Comparison of ENCODE assay signal across 18 mouse cellular contexts in the genomic region with DNA sequence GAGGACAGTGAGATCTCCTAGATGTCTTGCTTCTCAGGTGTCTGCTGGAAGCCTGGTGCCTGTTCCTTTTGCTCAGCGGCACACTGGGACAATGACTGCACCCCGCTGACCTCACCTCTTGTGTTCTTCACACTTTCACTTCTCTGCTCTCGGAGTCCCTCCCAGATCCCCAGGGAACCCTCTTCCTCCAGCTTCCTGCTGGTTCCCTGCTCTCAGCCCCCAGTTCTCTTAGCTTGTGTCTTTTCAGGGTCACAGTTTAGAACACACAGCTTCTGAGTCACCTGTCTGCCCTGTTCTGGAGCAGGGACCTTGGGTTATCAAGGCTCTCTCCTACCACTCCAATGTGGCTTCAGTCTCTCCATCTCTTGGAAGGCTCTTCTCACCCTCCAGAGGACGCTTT. TPM values are rescaled to one million over a fixed set of nuclear protein-coding genes. Genes with fewer than 3 reads are reported as not detected.
DNase-seq lines count a peak whose midpoint lies in the region; ATAC-seq lines count a peak whose summit lies in the region.
"Had no signal": no experiment of that assay in that cellular context is flagged by ENCODE, and none has a peak within 500 bp of the region (broad histone marks: within the 10 kb centered on the region; RNA-seq: fewer than 3 reads in every experiment).

No protein-coding gene starts in this region.

- WGBS in heart, embryonic 12.5 days, result 41% methylated on average over 4 of the region's 4 CpGs
- 43% methylated on average over 4 of the region's 4 CpGs for WGBS in kidney, embryonic 15.5 days
- 23% methylated on average over 4 of the region's 4 CpGs for WGBS in embryonic facial prominence, embryonic 10.5 days

- H3K36me3 ChIP-seq in heart, embryonic 12.5 days, result no peaks in the 10 kb centered on the region
- H3K36me3 ChIP-seq in kidney, embryonic 15.5 days, result no peaks in the 10 kb centered on the region
- no peaks in the 10 kb centered on the region for H3K36me3 ChIP-seq in embryonic facial prominence, embryonic 10.5 days (replicated peaks)
- H3K36me3 ChIP-seq: embryonic facial prominence, embryonic 13.5 days; forebrain, embryonic 12.5 days; heart, embryonic 15.5 days; hindbrain, embryonic 13.5 days had no signal

- no peaks in the 10 kb centered on the region for H3K9me3 ChIP-seq in heart, embryonic 12.5 days (replicated peaks)
- no peaks in the 10 kb centered on the region for H3K9me3 ChIP-seq in kidney, embryonic 15.5 days (replicated peaks)
- H3K9me3 ChIP-seq in embryonic facial prominence, embryonic 10.5 days, result no peaks in the 10 kb centered on the region
- H3K9me3 ChIP-seq: embryonic facial prominence, embryonic 13.5 days; forebrain, embryonic 12.5 days; heart, embryonic 15.5 days; hindbrain, embryonic 13.5 days had no signal

- H3K4me2 ChIP-seq in heart, embryonic 12.5 days, result no peak overlapping the region
- H3K4me2 ChIP-seq in kidney, embryonic 15.5 days, result no peak overlapping the region
- H3K4me2 ChIP-seq: embryonic facial prominence, embryonic 13.5 days; forebrain, embryonic 12.5 days; heart, embryonic 15.5 days; hindbrain, embryonic 13.5 days had no signal

- no peaks in the 10 kb centered on the region for H3K27me3 ChIP-seq in heart, embryonic 12.5 days (replicated peaks)
- H3K27me3 ChIP-seq in kidney, embryonic 15.5 days, result no peaks in the 10 kb centered on the region
- H3K27me3 ChIP-seq in embryonic facial prominence, embryonic 10.5 days (replicated peaks; ENCODE audit: low read depth, poor library complexity, severe bottlenecking), result peaks cover 11% of the 10 kb centered on the region
- H3K27me3 ChIP-seq: heart, embryonic 15.5 days; Patski had no signal

- H3K9ac ChIP-seq in heart, embryonic 12.5 days, result no peak overlapping the region
- no peak overlapping the region for H3K9ac ChIP-seq in kidney, embryonic 15.5 days
- H3K9ac ChIP-seq: embryonic facial prominence, embryonic 13.5 days; forebrain, embryonic 12.5 days; heart, embryonic 15.5 days; hindbrain, embryonic 13.5 days had no signal

- ATAC-seq in heart, embryonic 12.5 days (ENCODE audit: insufficient number of reproducible peaks, low FRiP score), result no peak
- ATAC-seq in kidney, embryonic 15.5 days (replicated peaks; ENCODE audit: low FRiP score), result no peak
- ATAC-seq: forebrain, embryonic 16.5 days; hindbrain, postnatal 0 days; Patski had no signal

- DNase-seq in heart, adult 11 months, result peak; percentile 79
- no peak for DNase-seq in kidney, adult 9 months
- DNase-seq in ES-CJ7 (ENCODE audit: low read depth, low spot score), result peak; percentile 89
- DNase-seq in embryonic facial prominence, embryonic 10.5 days (ENCODE audit: low spot score), result no peak
- DNase-seq in urinary bladder, postnatal 14 days (ENCODE audit: low spot score), result no peak
- DNase-seq: cerebellum, adult 8-10 months; gastrocnemius, postnatal 14 days; kidney, adult 11 months had no signal

- no peak overlapping the region for H3K4me3 ChIP-seq in heart, embryonic 12.5 days
- H3K4me3 ChIP-seq in kidney, embryonic 15.5 days (replicated peaks), result no peak overlapping the region
- no peak overlapping the region for H3K4me3 ChIP-seq in embryonic facial prominence, embryonic 10.5 days
- H3K4me3 ChIP-seq: embryonic facial prominence, embryonic 13.5 days; forebrain, embryonic 12.5 days; heart, embryonic 15.5 days; hindbrain, embryonic 13.5 days had no signal

- H3K4me1 ChIP-seq in heart, embryonic 12.5 days (replicated peaks), result peaks cover 54% of the 10 kb centered on the region
- peaks cover 78% of the 10 kb centered on the region for H3K4me1 ChIP-seq in kidney, embryonic 15.5 days
- peaks cover 71% of the 10 kb centered on the region for H3K4me1 ChIP-seq in embryonic facial prominence, embryonic 10.5 days
- H3K4me1 ChIP-seq: forebrain, embryonic 12.5 days; hindbrain, embryonic 13.5 days had no signal

- H3K27ac ChIP-seq in heart, embryonic 12.5 days (ENCODE audit: poor library complexity, severe bottlenecking), result no peak overlapping the region
- 0 out of 2 replicates have a peak overlapping the region, but pooled peaks have one; percentile 41 for H3K27ac ChIP-seq in kidney, embryonic 15.5 days
- H3K27ac ChIP-seq in embryonic facial prominence, embryonic 10.5 days (replicated peaks), result 0 out of 2 replicates have a peak overlapping the region, but pooled peaks have one; percentile 1
- H3K27ac ChIP-seq: embryonic facial prominence, embryonic 13.5 days; forebrain, embryonic 12.5 days; heart, embryonic 15.5 days; hindbrain, embryonic 13.5 days; hindbrain, postnatal 0 days had no signal

RNA-seq across cellular contexts. Expression of a gene that starts 7.6 kb away (rescaled TPM):
- polyA plus RNA-seq in heart, embryonic 12.5 days (2016; fragmentation: Nextera tagmentation; extraction: Ambion mirVana), result 11.8 and 12.1 TPM in 2 replicates
- polyA plus RNA-seq in kidney, embryonic 15.5 days (2015; fragmentation: Nextera tagmentation; extraction: Ambion mirVana), result 21.0 and 22.9 TPM in 2 replicates
- polyA plus RNA-seq in embryonic facial prominence, embryonic 10.5 days (2016; fragmentation: Nextera tagmentation; extraction: Ambion mirVana), result 11.5 and 12.2 TPM in 2 replicates

RNA-seq across cellular contexts. Expression of a gene that starts 35.7 kb away (rescaled TPM):
- 0.12 and 0.41 TPM in 2 replicates for polyA plus RNA-seq in heart, embryonic 12.5 days (2016; fragmentation: Nextera tagmentation; extraction: Ambion mirVana)
- 0.78 and 2.5 TPM in 2 replicates for polyA plus RNA-seq in kidney, embryonic 15.5 days (2015; fragmentation: Nextera tagmentation; extraction: Ambion mirVana)
- polyA plus RNA-seq in embryonic facial prominence, embryonic 10.5 days (2016; fragmentation: Nextera tagmentation; extraction: Ambion mirVana), result 29.8 and 31.3 TPM in 2 replicates
- polyA plus RNA-seq: frontal cortex, adult 2 months; Patski had no signal

RNA-seq across cellular contexts. Expression of a gene that starts 43.0 kb away (rescaled TPM):
- polyA plus RNA-seq in heart, embryonic 12.5 days (2016; fragmentation: Nextera tagmentation; extraction: Ambion mirVana), result 65.1 and 68.3 TPM in 2 replicates
- 49.4 and 56.2 TPM in 2 replicates for polyA plus RNA-seq in kidney, embryonic 15.5 days (2015; fragmentation: Nextera tagmentation; extraction: Ambion mirVana)
- 12.9 and 16.0 TPM in 2 replicates for polyA plus RNA-seq in embryonic facial prominence, embryonic 10.5 days (2016; fragmentation: Nextera tagmentation; extraction: Ambion mirVana)

Comparison
In these comparisons a context has a peak if more than half of its experiments do, and no peak if none do; other contexts are left out.
1. DNase-seq: peak in heart, adult 11 months (single experiment) and ES-CJ7 (single experiment); none in kidney, adult 9 months (single experiment), embryonic facial prominence, embryonic 10.5 days (single experiment) and urinary bladder, postnatal 14 days (single experiment).